Mouse (Mus musculus): ENCODE results near the gene Stfa2l1. TPM values are rescaled to one million over a fixed set of nuclear protein-coding genes. Genes with fewer than 3 reads are reported as not detected.
"Not testable (repeated sequence)": the region's sequence is repeated elsewhere in the genome, so short reads cannot be mapped to it uniquely, and the experiment has no call there.

The Stfa2l1 gene
- polyA plus RNA-seq, 1 experiment: not detected

DNA sequence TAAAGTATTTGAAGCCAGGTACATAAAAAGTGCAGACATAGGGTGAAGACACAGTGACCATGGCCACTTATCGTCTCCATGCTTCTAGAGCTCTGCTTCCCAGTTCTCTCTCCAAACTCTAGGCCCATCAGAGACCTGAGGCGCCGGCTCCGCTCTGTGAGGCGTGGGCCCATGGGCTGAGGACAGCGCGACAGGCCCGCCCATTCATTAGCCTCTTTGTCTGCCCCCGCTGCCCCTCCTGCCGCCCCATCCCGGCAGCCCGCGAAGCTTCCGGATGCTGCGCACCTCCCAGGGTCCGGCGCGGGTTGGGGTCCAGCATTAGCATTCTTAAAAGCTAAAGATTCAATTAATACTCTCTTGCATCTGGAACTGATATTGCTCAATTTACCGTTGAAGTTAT, 42.6 kb downstream of the Stfa2l1 start:
- TF ChIP-seq POLR2A (IDR thresholded peaks at IDR 0.05; ENCODE audit: insufficient read depth, low read depth, low read length): no peak
- TF ChIP-seq CTCF (IDR thresholded peaks at IDR 0.05; ENCODE audit: insufficient read depth, low read depth, low read length): no peak

GRCm38 (mm10) chr16:36203846-36204245, 47.2 kb downstream of the Stfa2l1 start:
- no peak overlapping the region for H3K4me3 ChIP-seq (ENCODE audit: insufficient read depth, low read depth, low read length)
- no peaks in the 10 kb centered on the region for H3K4me1 ChIP-seq (ENCODE audit: control insufficient read depth, insufficient read depth, low read length)
- no peak for TF ChIP-seq POLR2A (IDR thresholded peaks at IDR 0.05; ENCODE audit: insufficient read depth, low read depth, low read length)
- TF ChIP-seq CTCF (IDR thresholded peaks at IDR 0.05; ENCODE audit: insufficient read depth, low read depth, low read length): no peak
- WGBS: 68% methylated on average over 5 of the region's 5 CpGs
- no peak overlapping the region for H3K27ac ChIP-seq (ENCODE audit: insufficient read depth, low read depth, low read length)

More for the DNA sequence above, 42.6 kb downstream of the Stfa2l1 start:
- WGBS: 42% methylated on average over 19 of the region's 19 CpGs
- Histone ChIP-seq H3K27ac (ENCODE audit: insufficient read depth, low read depth, low read length) (no peak overlapping the region), H3K4me1 (ENCODE audit: control insufficient read depth, insufficient read depth, low read length) (no peaks in the 10 kb centered on the region), H3K4me3 (ENCODE audit: insufficient read depth, low read depth, low read length) (no peak overlapping the region)

GRCm38 (mm10) chr16:36205684-36206083, 49.1 kb downstream of the Stfa2l1 start:
- WGBS: 58% methylated on average over 2 of the region's 2 CpGs
- H3K4me3 ChIP-seq (ENCODE audit: insufficient read depth, low read depth, low read length); H3K4me1 ChIP-seq (ENCODE audit: control insufficient read depth, insufficient read depth, low read length); H3K27ac ChIP-seq (ENCODE audit: insufficient read depth, low read depth, low read length): not testable (repeated sequence)

- no peaks in the 10 kb centered on the region for H3K4me1 ChIP-seq (ENCODE audit: control insufficient read depth, insufficient read depth, low read length)
- WGBS: 84% methylated on average over 2 of the region's 2 CpGs
- TF ChIP-seq POLR2A (IDR thresholded peaks at IDR 0.05; ENCODE audit: insufficient read depth, low read depth, low read length) (no peak), CTCF (IDR thresholded peaks at IDR 0.05; ENCODE audit: insufficient read depth, low read depth, low read length) (no peak)
- H3K4me3 ChIP-seq (ENCODE audit: insufficient read depth, low read depth, low read length): no peak within 1 kb of the TSS
- H3K27ac ChIP-seq (ENCODE audit: insufficient read depth, low read depth, low read length): no peak within 1 kb of the TSS
Observed at GRCm38 (mm10) chr16:36209967-36210453, 53.4 kb downstream of the Stfa2l1 start, which contains the start of gene Gm5416. Gene Gm5416, plus strand, starts transcription at chr16:36210403.

Other genes starting within 250 kb of the Stfa2l1 start
- gene Parp9, start 218.3 kb upstream of the Stfa2l1 start, polyA plus RNA-seq (2012; ENCODE audit: insufficient read depth, insufficient read length, low replicate concordance, missing spikeins): not detected in 2 replicates
- gene Dtx3l, start 217.7 kb upstream of the Stfa2l1 start, polyA plus RNA-seq (2012; ENCODE audit: insufficient read depth, insufficient read length, low replicate concordance, missing spikeins): not detected in 2 replicates
- gene Kpna1, start 178.1 kb upstream of the Stfa2l1 start, polyA plus RNA-seq (2012; ENCODE audit: insufficient read depth, insufficient read length, low replicate concordance, missing spikeins): 130 TPM in 1 of 2 replicates, not detected in the other
- not detected in 2 replicates for gene Wdr5b, start 115.6 kb upstream of the Stfa2l1 start, polyA plus RNA-seq (2012; ENCODE audit: insufficient read depth, insufficient read length, low replicate concordance, missing spikeins)
- not detected in 2 replicates for gene Fam162a, start 85.2 kb upstream of the Stfa2l1 start, polyA plus RNA-seq (2012; ENCODE audit: insufficient read depth, insufficient read length, low replicate concordance, missing spikeins)
- gene Ccdc58, start 85.1 kb upstream of the Stfa2l1 start, polyA plus RNA-seq (2012; ENCODE audit: insufficient read depth, insufficient read length, low replicate concordance, missing spikeins): not detected in 2 replicates
- gene Csta1, start 25.6 kb upstream of the Stfa2l1 start, polyA plus RNA-seq (2012; ENCODE audit: insufficient read depth, insufficient read length, low replicate concordance, missing spikeins): not detected in 2 replicates
- gene Gm5483, start 27.4 kb downstream of the Stfa2l1 start, polyA plus RNA-seq (2012; ENCODE audit: insufficient read depth, insufficient read length, low replicate concordance, missing spikeins): not detected in 2 replicates
- not detected in 2 replicates for gene Gm5416, start 53.6 kb downstream of the Stfa2l1 start, polyA plus RNA-seq (2012; ENCODE audit: insufficient read depth, insufficient read length, low replicate concordance, missing spikeins)
- gene 2010005H15Rik, start 64.7 kb downstream of the Stfa2l1 start, polyA plus RNA-seq (2012; ENCODE audit: insufficient read depth, insufficient read length, low replicate concordance, missing spikeins): not detected in 2 replicates
- not detected in 2 replicates for gene Stfa1, start 120.1 kb downstream of the Stfa2l1 start, polyA plus RNA-seq (2012; ENCODE audit: insufficient read depth, insufficient read length, low replicate concordance, missing spikeins)
- gene BC117090, start 177.5 kb downstream of the Stfa2l1 start, polyA plus RNA-seq (2012; ENCODE audit: insufficient read depth, insufficient read length, low replicate concordance, missing spikeins): not detected in 2 replicates
- gene BC100530, start 210.9 kb downstream of the Stfa2l1 start, polyA plus RNA-seq (2012; ENCODE audit: insufficient read depth, insufficient read length, low replicate concordance, missing spikeins): not detected in 2 replicates